Mouse (Mus musculus): ENCODE data around the gene Ipo8.

GRCm38 (mm10) chr6:148740521-148741226 is 90.6 kb downstream of the Ipo8 start:
- TF ChIP-seq CTCF (IDR thresholded peaks at IDR 0.05; ENCODE audit: borderline replicate concordance, extremely low read depth, insufficient read depth, insufficient read length) (no peak), POLR2A (IDR thresholded peaks at IDR 0.05; ENCODE audit: borderline replicate concordance, extremely low read depth, insufficient read depth, insufficient read length, poor library complexity, severe bottlenecking) (no peak)

All from brain, embryonic 14.5 days (tissue).